Mouse (Mus musculus) heart, embryonic 14.5 days (tissue): ENCODE results near the gene Eml1. TPM values are rescaled to one million over a fixed set of nuclear protein-coding genes. Genes with fewer than 3 reads are reported as not detected.

Experiments used
- ATAC-seq: fragments of 200-750 bp; cut with Nextera tagmentation; 2 replicates; pipeline ENCODE4 v1.8.0; 2017; ENCODE audit warnings: low read depth, moderate TSS enrichment; ENCODE audit not compliant: insufficient number of reproducible peaks, insufficient read depth, low FRiP score
- H3K27ac ChIP-seq, 2 experiments: fragments of 200-500 bp in 1 of 2; fragments of 300-500 bp in 1 of 2; sonication (generic) in 1 of 2; replicated peaks in 1 of 2; 2 replicates each; pipeline ENCODE4 v1.5.1; 2012 to 2014; ENCODE audit warnings: low read depth in 2 of 2, low read length in 2 of 2, control low read depth in 1 of 2, mild to moderate bottlenecking in 1 of 2, mixed read lengths in 1 of 2; ENCODE audit not compliant: control insufficient read depth in 1 of 2, insufficient read depth in 1 of 2
- H3K27me3 ChIP-seq: fragments of 300-500 bp; sonication (generic); 2 replicates; pipeline ENCODE4 v1.6.1; 2014; ENCODE audit warnings: mild to moderate bottlenecking, low read length, control low read depth; ENCODE audit not compliant: control insufficient read depth, insufficient read depth
- H3K36me3 ChIP-seq: fragments of 300-500 bp; sonication (generic); 2 replicates; pipeline ENCODE4 v1.6.1; 2014; ENCODE audit warnings: mild to moderate bottlenecking, control low read depth, low read length, mixed read lengths; ENCODE audit not compliant: control insufficient read depth, insufficient read depth
- H3K4me1 ChIP-seq, 2 experiments: fragments of 200-500 bp in 1 of 2; fragments of 300-500 bp in 1 of 2; sonication (generic) in 1 of 2; 2 replicates each; pipeline ENCODE4 v1.6.1; 2012 to 2014; ENCODE audit warnings: low read length in 2 of 2, control low read depth in 1 of 2, mixed read lengths in 1 of 2; ENCODE audit not compliant: control insufficient read depth in 2 of 2, insufficient read depth in 2 of 2
- H3K4me2 ChIP-seq: fragments of 300-500 bp; sonication (generic); 2 replicates; pipeline ENCODE4 v1.6.1; 2014; ENCODE audit warnings: mild to moderate bottlenecking, low read length
- H3K4me3 ChIP-seq, 2 experiments: fragments of 200-500 bp in 1 of 2; fragments of 300-500 bp in 1 of 2; sonication (generic) in 1 of 2; 2 replicates each; pipeline ENCODE4 v1.5.1; 2012 to 2014; ENCODE audit warnings: low read length in 2 of 2, mild to moderate bottlenecking in 2 of 2, control low read depth in 1 of 2, low read depth in 1 of 2, moderate library complexity in 1 of 2; ENCODE audit not compliant: control insufficient read depth in 1 of 2, insufficient read depth in 1 of 2
- H3K9ac ChIP-seq: fragments of 300-500 bp; sonication (generic); 2 replicates; pipeline ENCODE4 v1.6.1; 2014; ENCODE audit warnings: mild to moderate bottlenecking, low read length
- H3K9me3 ChIP-seq: fragments of 300-500 bp; sonication (generic); 2 replicates; pipeline ENCODE4 v1.6.1; 2016; ENCODE audit warnings: low read length, control low read depth; ENCODE audit not compliant: control insufficient read depth
- WGBS: fragments of 180-500 bp; shearing (Covaris S2); extraction: QIAGEN DNeasy Blood & Tissue Kit; methylation state at CpG from one replicate; pipeline ENCODE4 v1.1.7; 2014; 5-methylcytosine and 5-hydroxymethylcytosine counted together
- polyA plus RNA-seq: library from polyadenylated mRNA; unstranded; fragments of >200 nt; fragmentation: Nextera tagmentation; extraction: Ambion mirVana; gene quantifications from 2 replicates; pipeline ENCODE4 v1.2.1, GENCODE M21; 2014

Gene Eml1
- polyA plus RNA-seq, 1 experiment from 2014 or later, result 77.2 TPM

DNA sequence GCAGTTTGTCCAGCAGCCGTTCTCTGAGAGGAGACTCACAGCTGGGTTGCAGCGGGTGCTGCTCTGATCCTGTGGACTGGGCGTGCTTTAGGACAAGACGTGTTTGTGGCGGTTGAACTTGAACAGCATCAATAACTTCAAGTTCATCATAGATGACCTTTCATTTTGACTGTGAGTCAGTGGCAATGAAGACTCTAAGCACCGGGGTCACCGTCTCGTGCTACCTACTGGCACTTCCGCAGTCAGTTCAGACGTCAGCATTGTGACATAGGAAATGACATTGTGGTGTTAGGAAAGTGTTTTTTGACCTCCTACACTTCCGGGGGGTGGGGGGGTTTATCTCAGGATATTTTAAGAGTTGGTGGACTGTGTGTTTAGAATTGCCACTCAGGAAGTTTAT is 79.2 kb downstream of the Eml1 start:
- Histone ChIP-seq H3K36me3 (no peaks in the 10 kb centered on the region), H3K9ac (0 out of 2 replicates have a peak overlapping the region, but pooled peaks have one; percentile 11), H3K4me1 (peaks cover 18 to 20% of the 10 kb centered on the region in 2 experiments), H3K4me3 (no peak overlapping the region), H3K27ac (no peak overlapping the region), H3K27me3 (no peaks in the 10 kb centered on the region), H3K4me2 (no peak overlapping the region), H3K9me3 (no peaks in the 10 kb centered on the region)
- 52% methylated on average over 11 of the region's 11 CpGs for WGBS
- ATAC-seq, result no peak

DNA sequence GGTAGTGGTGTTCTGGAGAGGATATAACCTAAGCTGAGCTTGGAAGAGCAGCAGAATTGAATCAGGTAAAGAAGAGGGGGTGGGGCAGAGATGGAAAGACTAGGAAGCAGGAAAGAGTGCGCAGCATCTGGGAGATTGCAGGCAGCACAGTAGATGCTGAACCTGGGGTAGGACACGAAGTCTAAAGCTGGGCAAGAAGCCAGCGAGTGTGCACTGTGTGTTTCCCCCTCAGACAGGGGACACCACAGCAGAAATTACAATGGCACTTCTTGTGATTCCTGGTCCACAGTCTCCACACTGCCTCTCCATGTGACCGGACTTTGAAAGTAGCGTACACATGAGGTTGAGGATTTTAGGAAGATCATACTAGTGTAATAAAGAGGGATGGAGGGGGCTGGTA is 79.8 kb downstream of the Eml1 start:
- H3K4me1 ChIP-seq, result peaks cover 18 to 20% of the 10 kb centered on the region in 2 experiments
- H3K9me3 ChIP-seq, result no peaks in the 10 kb centered on the region
- ATAC-seq, result no peak
- no peak overlapping the region for H3K4me3 ChIP-seq
- H3K27me3 ChIP-seq, result no peaks in the 10 kb centered on the region
- no peak overlapping the region for H3K9ac ChIP-seq
- no peak overlapping the region for H3K27ac ChIP-seq
- no peak overlapping the region for H3K4me2 ChIP-seq
- WGBS, result 51% methylated on average over 5 of the region's 5 CpGs
- no peaks in the 10 kb centered on the region for H3K36me3 ChIP-seq

DNA sequence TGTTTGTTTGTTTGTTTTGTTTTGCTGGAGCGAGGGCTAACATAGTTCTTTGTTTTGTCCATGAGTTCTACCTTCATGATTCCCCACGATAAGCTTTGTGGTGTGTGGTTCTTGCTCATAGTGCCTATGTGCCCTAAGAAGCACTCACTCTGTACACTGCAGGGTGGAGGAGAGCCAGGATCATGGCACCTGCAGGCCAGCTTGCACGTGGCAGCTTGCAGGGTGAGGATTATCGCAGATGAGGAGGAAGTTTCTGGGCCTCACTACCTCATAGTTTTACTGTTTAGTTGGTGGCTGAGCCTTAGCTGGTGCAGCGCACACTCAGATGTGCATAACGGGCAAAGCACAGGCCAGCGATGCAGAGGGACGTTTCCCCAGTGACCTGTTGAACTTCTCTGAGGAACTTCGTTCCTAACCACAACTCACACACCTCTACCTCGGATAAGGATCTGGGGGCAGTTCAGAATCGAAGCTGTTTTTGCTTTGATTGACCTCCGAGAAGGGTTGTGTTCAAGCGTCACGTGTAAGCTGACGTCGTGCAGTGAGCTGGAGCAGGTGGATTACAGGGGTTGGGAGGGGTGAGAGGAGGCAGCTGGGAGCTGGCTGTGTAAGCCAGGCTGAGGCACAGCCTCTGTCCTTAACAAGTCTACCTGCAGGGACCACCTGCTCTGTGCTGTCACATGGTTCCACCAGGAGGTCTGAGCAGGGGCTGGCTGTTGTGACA is 81.6 kb downstream of the Eml1 start:
- 61% methylated on average over 16 of the region's 16 CpGs for WGBS
- H3K9me3 ChIP-seq, result no peaks in the 10 kb centered on the region
- H3K4me2 ChIP-seq, result no peak overlapping the region
- H3K27me3 ChIP-seq, result no peaks in the 10 kb centered on the region
- H3K27ac ChIP-seq, result no peak overlapping the region
- no peak for ATAC-seq
- no peak overlapping the region for H3K9ac ChIP-seq
- H3K36me3 ChIP-seq, result no peaks in the 10 kb centered on the region
- no peak overlapping the region for H3K4me3 ChIP-seq
- peaks cover 18 to 20% of the 10 kb centered on the region in 2 experiments for H3K4me1 ChIP-seq

DNA sequence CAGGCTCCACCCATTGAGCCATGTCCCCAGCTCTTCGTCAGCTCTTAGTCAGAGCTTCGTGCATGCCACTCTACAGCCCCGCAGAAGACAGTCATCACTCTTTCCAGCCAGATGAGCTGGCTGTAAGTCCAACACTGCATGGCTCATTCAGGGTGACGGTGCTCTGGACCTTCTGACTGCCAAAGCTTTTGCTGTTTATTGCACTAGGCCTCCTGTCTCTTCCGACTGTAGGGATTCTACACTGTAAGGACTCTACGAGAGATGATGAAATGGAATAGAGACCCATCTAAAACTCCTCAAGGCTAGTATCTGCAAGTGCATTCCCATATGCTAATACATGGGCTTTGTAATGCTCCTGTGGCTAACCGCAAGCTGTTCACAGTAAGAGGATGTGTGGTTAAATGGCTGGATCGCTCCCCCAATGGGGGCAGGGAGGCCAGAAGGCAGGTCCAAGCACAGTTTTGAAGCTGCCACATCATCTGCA is 82.8 kb downstream of the Eml1 start:
- ATAC-seq, result no peak
- H3K4me1 ChIP-seq, result peaks cover 18 to 20% of the 10 kb centered on the region in 2 experiments
- H3K4me3 ChIP-seq, result no peak overlapping the region
- H3K9ac ChIP-seq, result no peak overlapping the region
- no peaks in the 10 kb centered on the region for H3K36me3 ChIP-seq
- 83% methylated on average over 8 of the region's 8 CpGs for WGBS
- H3K27ac ChIP-seq, result no peak overlapping the region
- no peak overlapping the region for H3K4me2 ChIP-seq
- H3K27me3 ChIP-seq, result no peaks in the 10 kb centered on the region
- no peaks in the 10 kb centered on the region for H3K9me3 ChIP-seq

DNA sequence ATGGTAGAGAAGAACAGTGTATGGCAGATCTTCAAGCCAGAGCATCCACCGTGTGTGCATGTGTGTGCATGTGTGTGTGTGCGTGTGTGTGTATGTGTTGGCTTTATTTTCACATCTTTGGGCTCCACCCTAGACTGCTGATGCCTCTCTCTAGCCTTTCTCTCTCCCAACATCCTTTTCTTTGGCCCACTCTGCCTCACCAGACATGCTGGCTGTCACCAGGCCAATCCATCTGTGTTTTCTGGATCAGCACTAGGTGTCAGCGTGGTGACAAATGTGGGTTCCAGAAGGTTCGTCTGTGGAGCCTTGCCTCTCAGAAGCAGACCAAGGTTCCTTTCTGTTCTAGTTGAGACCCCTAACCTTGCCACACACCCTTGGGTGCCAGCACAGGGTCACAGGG is 84.2 kb downstream of the Eml1 start:
- Histone ChIP-seq H3K4me3 (no peak overlapping the region), H3K4me2 (no peak overlapping the region), H3K27me3 (no peaks in the 10 kb centered on the region), H3K27ac (no peak overlapping the region), H3K9ac (no peak overlapping the region), H3K9me3 (no peaks in the 10 kb centered on the region), H3K4me1 (peaks cover 10 to 12% of the 10 kb centered on the region in 2 experiments), H3K36me3 (no peaks in the 10 kb centered on the region)
- 86% methylated on average over 4 of the region's 4 CpGs for WGBS
- ATAC-seq, result peak; percentile 7; the same call in 1 of the 2 replicates

DNA sequence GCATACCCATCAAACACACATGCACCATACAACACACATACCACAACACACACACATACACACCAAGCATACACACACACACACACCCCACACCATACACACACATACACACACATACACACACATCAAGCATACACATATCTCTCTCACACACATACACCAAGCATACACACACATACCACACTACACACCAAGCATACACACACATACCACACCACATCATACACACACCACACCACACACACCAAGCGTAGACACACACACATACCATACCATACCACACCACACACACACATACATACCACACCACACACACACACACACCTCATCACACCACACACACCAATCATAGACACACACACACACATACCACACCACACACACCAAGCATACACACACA is 102.1 kb downstream of the Eml1 start:
- H3K36me3 ChIP-seq, result peaks cover 13% of the 10 kb centered on the region
- no peak for ATAC-seq
- no peak overlapping the region for H3K4me3 ChIP-seq
- H3K27ac ChIP-seq, result no peak overlapping the region
- H3K4me2 ChIP-seq, result no peak overlapping the region
- H3K27me3 ChIP-seq, result no peaks in the 10 kb centered on the region
- WGBS, result 64% methylated on average over 1 of the region's 1 CpGs
- H3K9ac ChIP-seq, result no peak overlapping the region
- 0 out of 2 replicates have a peak, but pooled peaks cover 4% of the 10 kb centered on the region for H3K9me3 ChIP-seq
- 0 out of 4 replicates have a peak, but pooled peaks cover 0 to 4% of the 10 kb centered on the region in 2 experiments for H3K4me1 ChIP-seq

DNA sequence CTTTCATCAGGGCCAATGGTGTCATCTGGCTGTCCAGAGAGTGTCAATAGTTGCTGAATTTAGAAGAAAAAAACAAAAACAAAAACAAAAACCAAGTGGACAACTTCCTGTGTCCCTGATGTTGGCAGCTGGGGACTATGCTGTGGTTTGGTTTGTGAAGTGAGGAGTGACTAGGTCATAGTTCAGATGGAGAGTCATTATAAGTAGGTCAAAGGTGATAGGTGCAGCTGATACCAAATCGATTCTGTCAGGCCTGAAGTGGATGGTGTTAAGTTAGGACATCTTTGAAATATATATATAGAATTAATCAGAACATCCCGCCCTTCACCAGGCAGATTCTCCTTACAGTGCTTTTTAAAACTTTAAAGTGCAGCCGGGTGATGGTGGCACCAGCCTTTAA is 103.7 kb downstream of the Eml1 start:
- Histone ChIP-seq H3K36me3 (peaks cover 13% of the 10 kb centered on the region), H3K27ac (no peak overlapping the region), H3K9me3 (0 out of 2 replicates have a peak, but pooled peaks cover 4% of the 10 kb centered on the region), H3K4me2 (no peak overlapping the region), H3K27me3 (no peaks in the 10 kb centered on the region), H3K4me3 (no peak overlapping the region), H3K9ac (no peak overlapping the region), H3K4me1 (0 out of 4 replicates have a peak, but pooled peaks cover 0 to 4% of the 10 kb centered on the region in 2 experiments)
- 62% methylated on average over 3 of the region's 3 CpGs for WGBS
- ATAC-seq, result no peak
